Mouse (Mus musculus) mammary gland, adult 2 months (tissue): ENCODE results near the gene Wdr25. TPM values are rescaled to one million over a fixed set of nuclear protein-coding genes. Genes with fewer than 3 reads are reported as not detected.

Experiments
- polyA plus RNA-seq: library from polyadenylated mRNA; depleted of rRNA; stranded (reverse); fragments of >200 nt; gene quantifications from 2 replicates; pipeline ENCODE4 v1.2.3, GENCODE M21; 2012; ENCODE audit warnings: low replicate concordance; rRNA removed

Gene Wdr25
- 10.2 and 10.7 TPM in 2 replicates for polyA plus RNA-seq

GRCm38 (mm10) chr12:108892989-108893714 lies at the start of gene Wdr25:
TSS of gene Wdr25 (plus strand) at chr12:108893631.

DNA sequence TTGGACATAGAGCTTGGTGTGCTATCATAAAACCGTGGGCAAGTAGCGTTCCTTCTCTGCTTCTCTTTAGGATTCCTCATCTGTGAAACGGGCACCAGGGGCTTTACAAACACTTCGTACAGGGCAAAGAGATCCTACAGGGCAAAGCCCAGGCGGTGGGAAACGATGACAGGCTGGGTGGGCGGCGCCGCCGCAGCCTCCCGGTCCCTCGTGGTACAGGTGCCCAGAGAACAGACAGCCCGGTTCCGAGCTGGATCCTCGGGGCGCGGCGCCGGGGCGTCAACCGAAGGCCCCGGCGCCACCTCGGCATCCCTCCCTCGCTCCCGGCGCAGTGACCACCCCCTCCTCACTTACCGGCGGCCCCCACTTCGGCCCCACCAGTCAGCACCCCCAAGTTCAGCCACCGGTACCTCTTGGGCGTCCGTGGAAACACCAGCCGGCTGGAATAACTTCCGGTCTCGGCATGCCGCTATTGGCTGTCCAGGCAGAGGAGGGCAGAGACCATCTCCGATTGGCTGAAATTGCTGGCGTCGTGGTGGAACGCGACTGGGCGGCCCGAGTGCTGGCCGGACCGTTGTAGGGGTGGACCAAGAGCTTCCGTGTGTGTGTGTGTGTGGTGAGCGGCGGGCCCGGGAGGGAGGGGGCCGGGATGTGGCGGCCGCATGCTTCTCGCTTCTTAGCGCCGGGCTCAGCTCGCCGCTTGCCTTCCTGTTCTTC lies 442 bp downstream of the Wdr25 start, which contains the start of gene Wars:
TSS of gene Wars (minus strand) at position 460 of the 717 bp plus-strand sequence.

DNA sequence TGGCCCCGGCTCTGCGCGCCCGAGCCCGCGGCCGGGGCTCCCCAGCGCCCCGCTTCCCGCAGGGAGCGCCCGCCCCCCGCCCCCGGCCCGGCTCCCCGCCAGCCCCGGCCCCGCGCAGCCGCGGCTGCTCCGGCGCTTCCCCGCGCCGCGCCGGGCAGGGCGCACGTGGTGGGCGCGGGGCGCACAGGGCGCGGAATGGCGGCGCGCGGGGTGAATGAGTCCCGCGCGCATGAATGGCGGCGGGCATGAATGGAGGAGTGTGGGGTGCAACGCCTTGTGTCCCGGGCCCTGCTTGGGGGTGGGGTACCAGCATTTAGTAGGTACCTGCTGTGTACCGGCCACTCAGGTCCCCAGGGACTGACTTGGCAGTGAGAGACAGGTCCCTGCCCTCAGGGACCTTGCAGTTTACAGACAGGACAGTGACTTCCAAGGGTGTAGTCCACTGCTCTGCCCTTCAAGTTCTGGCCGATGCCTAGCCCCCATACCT lies 174.8 kb downstream of the Wdr25 start, which contains the start of gene Begain:
TSS of gene Begain (minus strand) at position 51 of the 487 bp plus-strand sequence.

Other genes with a start within 250 kb of the Wdr25 start
- gene Degs2, start 191.3 kb upstream of the Wdr25 start, polyA plus RNA-seq, result 0.36 and 1.0 TPM in 2 replicates
- 9.3 and 24.4 TPM in 2 replicates for gene Yy1, start 100.7 kb upstream of the Wdr25 start, polyA plus RNA-seq
- gene Slc25a29, start 57.7 kb upstream of the Wdr25 start, polyA plus RNA-seq, result 16.7 and 22.4 TPM in 2 replicates
- 14.4 and 17.1 TPM in 2 replicates for gene Slc25a47, start 57.6 kb upstream of the Wdr25 start, polyA plus RNA-seq
- gene Wars, start 543 bp downstream of the Wdr25 start, polyA plus RNA-seq, result 77.6 and 82.8 TPM in 2 replicates
- gene Begain, start 174.6 kb downstream of the Wdr25 start, polyA plus RNA-seq, result 7.1 and 18.2 TPM in 2 replicates